Mouse (Mus musculus): ENCODE measurements around the gene E130114P18Rik.

E130114P18Rik gene

DNA sequence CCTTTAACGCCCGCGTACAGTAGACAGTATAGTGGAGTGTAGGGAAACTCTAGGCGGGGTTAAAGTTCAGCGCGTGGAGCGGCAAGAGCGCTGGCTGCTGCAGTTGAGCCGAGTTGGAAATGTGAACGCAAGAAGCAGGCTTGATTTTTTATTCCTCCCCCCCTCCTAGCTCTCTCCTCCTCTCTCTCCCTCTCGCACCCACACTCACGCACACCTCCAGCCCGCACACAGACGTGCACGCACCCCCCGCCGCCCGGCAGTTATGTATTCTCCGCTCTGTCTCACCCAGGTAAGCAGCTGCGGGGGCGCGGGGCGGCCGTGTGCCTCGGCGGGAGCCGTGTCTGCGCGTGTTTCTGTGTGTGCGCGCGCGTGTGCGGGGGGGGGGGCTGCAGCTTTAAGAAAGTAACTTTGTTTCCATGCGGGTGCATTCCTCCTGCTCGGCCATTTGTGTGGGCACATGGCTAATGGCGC, at the start of gene E130114P18Rik:
Gene E130114P18Rik (minus strand): TSS at position 373 of the 471 bp plus-strand sequence.
- in situ Hi-C loops (cut with MboI, MseI), result no loop called here

DNA sequence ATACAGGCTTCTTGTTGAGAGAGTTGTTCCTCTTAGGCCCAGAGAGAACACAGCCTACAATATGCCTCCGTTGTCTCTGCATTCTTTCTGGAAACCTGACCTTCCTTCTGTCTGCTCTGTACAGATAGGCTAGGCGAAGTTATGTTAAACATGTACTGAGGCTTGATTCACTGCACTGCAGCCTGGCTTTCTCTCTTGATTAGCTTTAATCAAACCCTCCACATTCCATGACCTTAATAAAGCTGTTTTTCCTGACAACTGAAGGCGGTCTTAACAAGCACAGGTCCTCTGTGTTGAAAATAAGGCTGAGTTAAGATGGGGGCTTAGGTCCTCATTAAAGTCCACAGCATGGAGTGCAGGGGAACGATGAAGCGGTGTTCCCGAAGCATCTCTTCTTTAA, 49.2 kb upstream of the E130114P18Rik start:
- in situ Hi-C loops (cut with MboI, MseI), result no loop called here

DNA sequence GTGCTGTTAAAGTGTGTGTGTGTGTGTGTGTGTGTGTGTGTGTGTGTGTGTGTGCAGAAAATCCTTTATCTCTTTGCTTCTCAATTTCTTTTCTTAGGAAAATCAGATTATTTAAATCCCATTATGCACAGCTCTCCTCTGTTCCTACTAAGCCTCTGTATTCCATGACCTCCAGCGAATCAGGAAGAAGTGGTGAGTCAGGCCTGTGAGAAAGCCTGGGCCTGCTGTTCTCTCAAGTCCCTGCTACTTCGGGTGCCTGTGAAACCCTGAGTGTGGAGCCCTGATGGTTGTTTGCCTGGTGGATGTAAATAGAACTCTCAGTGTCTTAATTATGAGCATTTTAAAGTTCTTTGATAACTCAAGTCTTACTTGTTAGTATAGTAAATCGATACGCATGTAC, 48.0 kb upstream of the E130114P18Rik start:
- in situ Hi-C loops (cut with MboI, MseI), result no loop called here

DNA sequence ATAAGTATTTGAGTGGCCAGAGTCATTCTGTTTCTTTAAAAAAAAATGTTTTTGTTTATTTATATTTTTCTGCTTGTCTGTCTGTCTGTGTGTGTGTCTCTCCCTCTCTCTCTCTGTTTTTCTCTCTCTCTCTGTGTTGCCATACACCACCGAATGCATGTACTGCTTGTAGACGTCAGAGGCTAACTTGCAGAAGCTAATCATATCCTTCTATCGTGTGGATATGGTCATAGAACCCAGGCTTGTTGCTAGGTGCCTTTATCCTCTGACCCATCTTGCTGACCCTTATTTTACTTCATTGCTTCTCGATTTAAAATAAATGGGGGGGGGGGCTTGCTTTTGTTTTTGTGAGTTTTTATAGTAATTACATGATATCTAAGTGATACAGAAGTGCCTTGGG, 47.6 kb upstream of the E130114P18Rik start:
- in situ Hi-C loops (cut with MboI, MseI), result no loop called here

DNA sequence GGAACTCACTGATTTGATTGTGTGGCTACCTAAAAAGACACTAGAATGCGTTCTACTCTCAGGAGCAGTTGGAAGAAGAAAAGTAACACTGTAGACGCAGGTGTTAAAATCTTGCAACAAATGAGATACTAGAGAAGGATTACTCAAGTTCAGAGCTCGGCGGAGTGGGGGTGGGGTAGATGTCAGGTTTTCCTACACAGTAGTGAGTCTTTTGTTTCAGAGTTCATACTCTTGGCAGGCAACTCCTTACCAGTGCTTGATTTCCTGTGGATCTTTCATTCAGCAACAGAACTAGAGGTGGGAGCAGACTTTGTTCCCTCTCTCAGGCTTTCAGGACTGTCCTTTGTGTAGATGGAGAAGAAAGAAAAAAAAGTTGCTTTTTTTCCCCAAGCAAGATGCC, 46.6 kb upstream of the E130114P18Rik start:
- in situ Hi-C loops (cut with MboI, MseI), result no loop called here

DNA sequence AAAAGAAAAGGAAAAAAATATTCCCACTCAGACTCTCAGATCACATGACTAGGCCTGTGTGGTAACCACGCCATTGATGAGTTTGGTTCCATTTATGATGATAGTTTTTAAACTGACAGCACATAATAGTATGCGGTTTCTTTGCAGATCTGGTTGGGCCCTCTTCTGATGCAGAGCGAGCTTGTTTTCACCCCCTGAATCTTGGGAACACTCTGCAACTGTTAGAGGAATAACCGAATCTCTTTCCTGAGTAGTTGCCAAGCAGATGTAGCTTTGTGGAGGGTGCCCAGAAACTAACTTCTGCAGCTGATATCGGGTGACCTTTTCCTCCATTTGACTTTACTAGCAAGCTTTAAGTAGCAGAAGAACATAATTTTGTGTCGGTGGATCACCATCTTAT, 45.6 kb upstream of the E130114P18Rik start:
- in situ Hi-C loops (cut with MboI, MseI), result no loop called here

DNA sequence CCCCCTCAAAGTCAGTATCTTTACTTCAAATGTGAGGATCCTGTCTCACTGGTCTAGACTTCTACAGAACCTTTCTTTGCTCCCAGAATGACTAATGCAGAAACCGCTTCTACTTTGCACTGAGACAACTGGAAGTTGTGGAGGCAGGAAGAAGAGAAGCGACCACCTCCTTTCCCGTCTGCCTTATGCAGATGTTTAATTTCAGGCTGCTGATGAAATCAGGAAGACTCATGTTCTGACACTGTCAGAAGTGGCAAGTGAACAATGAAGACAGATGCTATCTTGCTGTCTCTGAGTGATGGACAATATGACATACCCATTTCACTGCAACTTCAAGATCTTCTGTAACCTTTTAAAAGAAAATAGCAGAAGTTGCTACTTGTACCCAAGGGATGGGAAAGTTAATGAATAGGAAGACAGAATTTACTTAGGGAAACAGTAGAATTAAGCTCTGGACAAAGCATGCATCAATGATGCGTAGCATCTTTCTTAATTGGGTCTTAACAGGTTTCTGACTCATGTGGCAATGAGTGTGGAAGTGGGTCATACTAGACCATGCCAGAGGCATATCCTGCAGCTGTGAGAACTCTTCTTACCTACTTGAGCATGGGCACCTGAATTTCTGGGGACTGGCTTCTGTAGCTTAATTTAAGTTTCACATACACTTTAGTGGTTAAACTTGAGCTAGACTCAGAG, 43.8 kb upstream of the E130114P18Rik start:
- in situ Hi-C loops (cut with MboI, MseI), result no loop called here

DNA sequence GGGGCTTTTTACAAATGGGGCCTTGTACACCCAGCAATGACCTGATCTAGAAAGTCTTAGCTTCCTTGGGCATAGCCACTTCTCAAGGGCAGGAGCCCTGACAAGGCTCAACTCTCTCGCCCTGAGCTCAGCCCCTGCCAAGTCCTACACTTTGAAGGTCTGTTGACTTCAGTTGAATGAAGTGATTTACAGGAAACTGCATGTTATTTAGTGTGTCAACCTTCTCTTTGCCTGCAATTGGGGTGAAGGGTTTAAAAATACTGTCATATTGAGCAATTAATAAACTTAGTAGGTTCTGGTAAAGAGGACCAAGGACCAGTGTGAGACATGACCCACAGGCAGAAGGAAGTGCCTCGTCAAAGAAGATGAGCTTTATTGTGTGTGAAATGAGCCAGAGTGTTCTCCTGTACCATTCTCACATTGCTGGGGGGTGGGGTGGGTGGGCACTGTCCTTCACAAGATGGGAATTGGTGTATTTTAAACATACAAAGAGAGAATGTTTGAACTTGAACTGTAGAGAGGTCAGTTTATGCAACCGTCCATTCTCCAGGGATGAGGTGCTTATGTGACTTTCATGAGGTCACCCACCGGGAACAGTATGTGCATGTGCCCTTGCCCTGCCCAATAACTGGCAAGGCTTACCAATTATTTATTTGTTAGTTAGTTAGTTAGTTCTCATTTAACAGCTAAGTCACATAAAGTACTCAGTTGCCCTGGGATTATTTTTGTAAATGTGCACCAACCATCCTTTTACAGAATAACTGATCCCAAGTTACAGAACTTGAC, 42.8 kb upstream of the E130114P18Rik start:
- in situ Hi-C loops (cut with MboI, MseI), result no loop called here

DNA sequence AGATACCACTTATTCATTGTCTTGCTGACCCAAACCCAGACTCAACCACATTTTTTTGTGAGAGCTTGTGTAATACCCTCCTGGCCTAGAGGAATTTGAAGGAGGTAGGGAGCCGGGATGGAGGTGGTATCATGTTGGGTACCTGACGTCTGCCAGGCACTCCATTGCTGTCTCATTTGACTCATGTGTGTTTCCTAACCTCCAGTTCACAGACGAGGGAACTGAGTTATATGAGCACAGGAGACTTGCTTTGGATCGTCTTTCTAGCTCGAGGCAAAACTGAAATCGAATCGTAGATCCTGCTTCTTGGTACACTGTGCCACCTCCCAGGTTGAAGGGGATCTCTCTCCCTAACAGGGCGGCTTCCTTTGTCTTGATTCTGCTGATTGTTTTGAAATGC, 41.2 kb upstream of the E130114P18Rik start:
- in situ Hi-C loops (cut with MboI, MseI), result no loop called here

DNA sequence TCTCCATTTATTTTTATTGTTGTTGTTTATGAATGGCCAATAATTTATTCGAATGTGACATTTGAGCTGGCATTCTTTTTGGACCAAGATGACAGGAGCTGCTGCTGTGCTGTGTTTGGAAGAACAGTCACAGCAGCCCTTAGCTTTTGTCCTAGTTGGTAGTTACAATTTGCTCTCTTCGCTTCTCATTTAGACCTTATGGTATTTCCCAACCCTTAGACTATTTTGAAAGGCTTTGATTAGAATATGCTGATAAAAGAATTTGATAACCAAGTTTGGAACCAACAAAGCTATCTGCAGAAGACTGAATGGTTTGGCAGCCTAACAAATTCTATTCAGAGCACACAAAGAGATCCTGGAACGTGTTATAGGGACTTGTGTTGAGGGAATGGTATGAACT, 40.6 kb upstream of the E130114P18Rik start:
- in situ Hi-C loops (cut with MboI, MseI), result no loop called here

DNA sequence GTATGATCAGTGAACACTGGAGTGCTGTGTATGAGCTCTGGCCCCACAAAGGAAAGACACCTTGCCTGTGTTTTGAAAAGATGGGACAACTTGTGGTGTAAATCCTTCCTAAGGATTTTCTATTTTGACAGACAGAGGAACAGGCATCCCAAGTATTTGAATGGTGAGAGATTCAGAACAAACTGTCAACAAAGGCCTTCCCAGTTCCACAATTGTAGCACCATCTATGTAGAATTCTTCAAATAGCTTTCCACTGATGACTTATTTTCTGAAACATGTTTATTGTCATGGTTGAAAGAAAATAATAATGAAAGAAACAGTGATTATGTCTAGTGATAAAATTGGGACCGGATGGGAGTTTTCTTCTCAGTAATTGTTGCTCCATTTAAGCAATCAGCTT, 39.9 kb upstream of the E130114P18Rik start:
- in situ Hi-C loops (cut with MboI, MseI), result no loop called here

DNA sequence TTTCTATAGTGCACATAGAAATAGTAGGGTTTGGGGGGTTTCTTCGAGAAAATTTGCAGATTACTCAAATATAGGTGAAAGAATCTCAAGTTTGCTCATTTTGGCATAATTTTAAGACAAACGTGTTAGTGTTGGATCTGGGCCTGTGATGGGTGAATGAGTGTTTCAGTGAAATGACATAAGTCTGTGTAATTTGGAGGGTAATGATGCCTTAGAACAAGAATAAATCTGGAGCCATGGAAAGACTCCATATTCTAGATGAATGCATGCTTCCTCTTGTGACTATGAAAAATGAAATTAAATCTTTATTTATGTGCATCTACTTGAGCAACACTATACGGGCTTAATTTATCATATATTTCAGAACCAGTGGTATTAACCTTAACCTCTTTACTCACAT, 38.9 kb upstream of the E130114P18Rik start:
- in situ Hi-C loops (cut with MboI, MseI), result no loop called here

DNA sequence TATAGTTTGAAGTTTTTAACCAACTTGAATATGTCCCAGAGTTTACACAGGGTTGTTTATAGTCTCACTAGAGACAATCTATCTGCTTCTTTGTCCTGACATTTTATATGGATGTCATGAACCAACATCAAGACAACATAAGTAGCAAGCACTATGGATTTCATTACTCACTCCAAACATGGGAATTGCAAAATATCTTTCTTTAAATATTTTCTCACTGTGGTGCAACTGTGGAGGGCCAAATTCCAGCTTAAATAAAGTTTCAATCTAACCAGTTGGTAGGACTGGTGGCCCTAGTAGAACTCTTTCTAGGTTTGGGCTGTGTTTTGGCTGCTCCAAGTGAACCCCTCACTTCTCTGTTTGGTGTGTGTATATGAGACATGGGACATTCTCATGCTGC, 38.1 kb upstream of the E130114P18Rik start:
- in situ Hi-C loops (cut with MboI, MseI), result no loop called here

DNA sequence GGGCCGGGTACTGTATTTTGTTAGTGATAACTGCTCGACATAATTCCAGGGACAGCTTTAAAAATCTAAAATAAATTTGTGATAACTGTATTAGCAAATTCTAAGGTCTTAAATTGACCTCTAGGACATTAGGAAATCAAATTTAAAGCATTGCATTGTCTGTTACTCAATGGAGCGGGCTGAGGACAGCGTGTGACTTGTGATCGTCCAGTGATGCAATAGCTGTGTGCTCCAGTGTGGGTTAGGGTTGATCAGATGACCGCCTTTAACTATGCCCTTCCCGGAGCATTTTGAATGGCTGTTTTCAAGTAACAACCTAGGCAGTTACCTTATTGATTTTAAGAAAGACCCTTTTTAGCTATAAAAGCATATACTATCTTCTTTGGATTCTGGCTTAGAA, 36.6 kb upstream of the E130114P18Rik start:
- in situ Hi-C loops (cut with MboI, MseI), result no loop called here

DNA sequence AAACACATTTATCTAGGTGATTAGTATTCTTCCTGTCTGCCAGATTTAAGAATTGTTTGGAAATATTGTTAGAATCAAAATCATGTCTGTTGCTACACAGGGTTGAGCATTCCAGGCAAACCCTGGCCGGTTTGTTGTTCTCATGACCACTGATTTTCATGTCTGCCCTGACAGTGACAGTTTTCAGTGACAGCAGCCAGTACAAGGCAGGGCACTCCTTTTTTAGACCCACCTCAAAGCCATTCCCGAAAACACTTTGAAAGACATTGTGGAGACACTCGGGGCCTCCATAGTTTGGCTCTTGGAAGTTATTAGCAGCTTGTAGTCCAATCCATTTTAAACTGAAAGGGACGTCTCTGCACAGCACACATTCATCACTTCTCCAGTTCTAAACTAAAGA, 36.1 kb upstream of the E130114P18Rik start:
- in situ Hi-C loops (cut with MboI, MseI), result no loop called here

DNA sequence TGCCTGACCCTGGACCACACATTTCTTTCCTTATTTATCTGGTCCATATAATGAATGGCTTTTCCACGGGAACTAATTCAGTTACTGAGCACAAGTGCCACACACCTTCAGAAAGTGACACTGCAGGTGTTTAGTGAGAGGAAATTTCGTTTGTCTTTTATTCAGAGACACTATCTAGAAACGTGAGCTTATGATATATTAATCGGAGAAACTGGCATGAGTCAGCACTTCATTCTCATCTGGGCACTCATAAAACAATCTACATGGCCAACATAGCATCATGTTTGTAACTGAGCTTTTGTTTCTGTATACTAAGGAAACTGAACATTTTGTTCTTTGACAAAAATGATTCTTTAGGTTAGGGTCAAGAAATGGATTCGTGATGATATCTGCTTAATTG, 35.2 kb upstream of the E130114P18Rik start:
- in situ Hi-C loops (cut with MboI, MseI), result no loop called here

DNA sequence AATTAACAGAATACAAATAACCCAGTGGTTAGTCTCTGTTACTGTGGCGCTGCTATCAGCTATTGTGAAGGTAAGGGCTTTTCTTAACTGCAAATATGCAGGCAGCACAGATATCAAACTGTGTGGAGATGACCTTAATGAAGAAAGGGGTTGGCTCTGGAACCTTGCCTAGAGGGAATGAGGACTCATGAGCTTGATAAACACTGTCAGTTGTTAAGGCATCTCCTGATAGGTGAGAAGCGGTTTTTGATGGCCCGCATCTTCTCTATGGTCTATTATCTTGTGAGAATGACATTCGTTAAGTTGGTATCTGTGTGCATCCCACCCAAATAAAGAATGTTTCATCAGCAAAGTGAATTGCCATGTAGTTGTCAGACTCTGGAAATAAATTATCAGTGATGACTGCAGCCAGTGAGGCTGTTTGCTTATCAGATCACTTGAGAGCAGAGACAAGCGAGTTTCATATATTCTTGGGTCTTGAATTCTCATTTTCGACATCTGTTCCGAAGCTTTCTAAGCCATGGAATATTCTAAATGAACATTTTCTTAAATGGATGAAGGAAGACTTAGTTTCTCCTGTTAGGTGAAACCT, 32.6 kb upstream of the E130114P18Rik start:
- in situ Hi-C loops (cut with MboI, MseI), result no loop called here

DNA sequence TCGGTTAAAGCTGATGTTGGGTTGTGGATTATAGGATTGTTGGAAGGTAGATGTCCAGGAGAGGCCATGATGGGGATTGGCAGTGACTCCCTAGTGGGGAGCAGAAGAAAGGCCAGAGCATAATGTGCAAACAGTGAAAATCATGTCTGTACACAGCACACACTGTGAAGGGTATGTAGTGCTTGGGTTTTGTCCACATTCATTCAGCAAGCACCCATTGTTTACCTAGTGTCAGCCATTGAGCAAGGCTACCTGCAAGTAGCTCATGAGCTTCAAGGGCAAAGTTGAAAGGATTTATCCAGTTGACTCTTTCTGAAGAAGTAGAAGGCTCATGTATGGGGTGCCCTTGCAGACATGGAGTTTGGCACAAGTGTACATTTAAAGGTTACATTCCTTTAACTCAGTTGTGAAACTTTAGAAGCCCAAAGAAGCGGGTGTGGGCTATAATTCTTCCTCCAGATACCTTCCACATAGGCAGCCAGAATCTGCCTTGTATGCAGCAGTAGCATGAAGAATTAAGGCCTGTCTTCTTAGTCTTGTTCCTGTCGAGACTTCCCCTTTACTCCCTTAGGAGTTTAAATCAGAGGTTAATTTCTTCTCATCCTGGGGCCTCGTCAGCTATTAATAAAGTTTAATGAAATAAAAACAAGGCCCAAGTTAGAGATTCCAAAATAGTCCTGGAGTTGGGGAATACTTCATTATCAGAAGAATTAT, 31.9 kb upstream of the E130114P18Rik start:
- in situ Hi-C loops (cut with MboI, MseI), result no loop called here

DNA sequence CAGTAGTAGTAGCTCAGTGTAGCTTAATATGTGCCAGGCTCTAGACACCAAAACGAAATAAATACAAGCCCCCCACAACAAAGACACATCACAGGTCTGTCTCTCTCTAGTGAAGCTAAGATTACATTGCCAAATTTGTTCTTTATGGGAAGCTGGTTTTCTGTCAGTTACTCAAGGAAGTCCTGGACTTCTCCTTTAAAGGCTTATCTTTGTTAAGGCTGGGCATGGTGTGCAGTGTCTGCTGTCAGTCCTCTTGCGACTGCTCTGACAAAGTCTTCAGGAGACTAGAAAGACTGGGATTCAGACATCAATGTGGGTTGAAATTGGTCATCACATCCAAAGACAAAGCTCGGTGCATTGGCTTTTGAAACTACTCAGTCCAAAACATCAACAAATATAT, 31.0 kb upstream of the E130114P18Rik start:
- in situ Hi-C loops (cut with MboI, MseI), result no loop called here

DNA sequence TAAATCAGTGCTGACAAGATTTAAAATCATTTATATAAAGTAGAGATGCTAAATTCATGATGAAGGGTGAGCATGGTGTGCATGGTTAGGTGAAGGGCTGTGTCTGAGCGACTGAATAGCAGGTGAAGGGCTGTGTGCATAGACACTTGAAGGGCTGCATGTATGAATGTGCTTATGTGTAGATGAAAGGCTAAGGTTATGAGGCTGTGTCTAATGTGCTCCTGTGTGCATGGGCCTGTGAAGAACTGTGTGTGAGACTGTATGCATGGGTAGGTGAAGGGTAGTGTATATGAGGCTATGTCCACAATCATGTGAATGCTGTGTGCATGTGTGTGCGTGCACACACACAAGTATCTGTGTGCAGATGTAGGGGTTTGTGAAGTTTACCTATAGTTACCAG, 29.0 kb upstream of the E130114P18Rik start:
- in situ Hi-C loops (cut with MboI, MseI), result no loop called here

DNA sequence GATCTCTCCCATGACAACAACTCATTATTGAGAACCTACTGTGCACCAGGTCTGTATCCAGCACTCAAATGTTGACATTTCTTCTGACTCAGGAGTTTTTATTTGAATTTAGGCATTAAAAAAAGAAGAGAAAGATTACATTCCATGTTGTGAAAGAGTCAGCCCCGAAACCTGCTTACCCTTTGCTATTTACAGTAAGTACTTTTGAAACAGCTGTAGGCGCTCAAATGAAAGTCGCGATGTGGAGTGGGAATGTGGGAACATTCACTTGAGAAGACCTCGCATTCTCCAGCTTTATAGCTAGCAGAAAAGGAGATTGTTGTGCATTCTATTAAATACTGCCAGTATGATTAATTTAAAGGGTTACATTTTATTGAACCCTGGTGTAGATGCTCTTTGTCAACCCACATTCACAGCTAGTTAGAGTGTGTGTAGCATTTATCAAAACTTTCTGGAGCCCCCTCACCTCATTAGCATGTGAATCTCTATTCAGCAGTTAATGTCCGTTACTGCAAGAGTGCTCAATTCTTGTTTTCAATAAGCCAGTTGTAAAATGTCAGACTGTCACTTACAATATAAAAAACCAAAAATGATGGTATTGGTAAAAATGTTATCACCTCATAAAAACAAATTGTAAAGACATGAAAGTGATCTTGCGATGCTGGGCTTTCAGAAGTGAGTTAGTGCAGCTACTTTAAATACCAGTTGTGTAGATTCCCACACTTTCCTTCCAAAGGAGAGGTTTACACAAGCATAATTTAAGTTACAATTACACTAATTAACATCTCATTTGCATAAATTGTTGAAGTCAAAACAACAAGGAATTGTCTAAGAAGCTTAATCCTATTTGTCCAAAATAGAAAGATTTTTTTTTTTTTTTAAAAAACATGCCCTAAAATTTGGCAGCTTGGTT, 28.3 kb upstream of the E130114P18Rik start:
- in situ Hi-C loops (cut with MboI, MseI), result no loop called here
